Mouse (Mus musculus): ENCODE measurements around the gene Fbxw21.
A peak's percentile ranks its signal among the peaks of the same experiment; 100 is the strongest.

Fbxw21 gene

GRCm38 (mm10) chr9:109111591-109111990 lies 50.2 kb downstream of the Fbxw21 start:
- DNase-seq (ENCODE audit: low spot score) = no peak

GRCm38 (mm10) chr9:109111101-109111500 lies 50.7 kb downstream of the Fbxw21 start:
- DNase-seq (ENCODE audit: low spot score) = peak; percentile 2

- peak; percentile 2 for DNase-seq (ENCODE audit: low spot score)
Measured at GRCm38 (mm10) chr9:109110240-109110639, 51.6 kb downstream of the Fbxw21 start.

GRCm38 (mm10) chr9:109107341-109107740 lies 54.5 kb downstream of the Fbxw21 start:
- no peak for DNase-seq (ENCODE audit: low spot score)

- DNase-seq (ENCODE audit: low spot score) = no peak
Measured at GRCm38 (mm10) chr9:109105648-109106047, 56.2 kb downstream of the Fbxw21 start.

- DNase-seq (ENCODE audit: low spot score) = no peak
Measured at GRCm38 (mm10) chr9:109105011-109105410, 56.8 kb downstream of the Fbxw21 start.

GRCm38 (mm10) chr9:109104083-109104482 lies 57.8 kb downstream of the Fbxw21 start:
- no peak for DNase-seq (ENCODE audit: low spot score)

- DNase-seq (ENCODE audit: low spot score) = peak; percentile 80
Measured at GRCm38 (mm10) chr9:109103250-109103649, 58.6 kb downstream of the Fbxw21 start.

- no peak for DNase-seq (ENCODE audit: low spot score)
Measured at GRCm38 (mm10) chr9:109102541-109102940, 59.3 kb downstream of the Fbxw21 start.

GRCm38 (mm10) chr9:109101933-109102445 lies 59.9 kb downstream of the Fbxw21 start:
- no peak for DNase-seq (ENCODE audit: low spot score)

GRCm38 (mm10) chr9:109100307-109100928 lies 61.4 kb downstream of the Fbxw21 start:
- DNase-seq (ENCODE audit: low spot score) = no peak

- DNase-seq (ENCODE audit: low spot score) = peak; percentile 75
Measured at GRCm38 (mm10) chr9:109098969-109099368, 62.9 kb downstream of the Fbxw21 start.

GRCm38 (mm10) chr9:109098366-109098765 lies 63.5 kb downstream of the Fbxw21 start:
- DNase-seq (ENCODE audit: low spot score) = no peak

GRCm38 (mm10) chr9:109097831-109098230 lies 64.0 kb downstream of the Fbxw21 start:
- peak; percentile 65 for DNase-seq (ENCODE audit: low spot score)

- no peak for DNase-seq (ENCODE audit: low spot score)
Measured at GRCm38 (mm10) chr9:109097291-109097690, 64.5 kb downstream of the Fbxw21 start.

- no peak for DNase-seq (ENCODE audit: low spot score)
Measured at GRCm38 (mm10) chr9:109096856-109097255, 65.0 kb downstream of the Fbxw21 start.

GRCm38 (mm10) chr9:109096251-109096661 lies 65.6 kb downstream of the Fbxw21 start:
- DNase-seq (ENCODE audit: low spot score) = no peak

- peak; percentile 80 for DNase-seq (ENCODE audit: low spot score)
Measured at GRCm38 (mm10) chr9:109095137-109095982, 66.5 kb downstream of the Fbxw21 start, which contains the start of gene Plxnb1. TSS of gene Plxnb1 (plus strand) at chr9:109095389.

GRCm38 (mm10) chr9:109094553-109095136 lies 67.2 kb downstream of the Fbxw21 start:
- DNase-seq (ENCODE audit: low spot score) = no peak

GRCm38 (mm10) chr9:109093786-109094552 lies 67.9 kb downstream of the Fbxw21 start:
- DNase-seq (ENCODE audit: low spot score) = no peak

- no peak for DNase-seq (ENCODE audit: low spot score)
Measured at GRCm38 (mm10) chr9:109092799-109093198, 69.0 kb downstream of the Fbxw21 start.

GRCm38 (mm10) chr9:109091802-109092201 lies 70.0 kb downstream of the Fbxw21 start:
- no peak for DNase-seq (ENCODE audit: low spot score)
